Mouse (Mus musculus): Measurements from ENCODE around the gene Prep.

- TF ChIP-seq CTCF (IDR thresholded peaks at IDR 0.05) (0 out of 2 replicates have a peak, but pooled peaks have one; percentile 18), EP300 (IDR thresholded peaks at IDR 0.05; ENCODE audit: insufficient read depth, low read depth, low read length) (no peak)
These were observed 149.7 kb downstream of the Prep start for GRCm38 (mm10) chr10:45216676-45217075.

All from heart, adult 2 months (tissue).